Mouse (Mus musculus): ENCODE results near the gene Hnrnpu. TPM values are rescaled to one million over a fixed set of nuclear protein-coding genes. Genes with fewer than 3 reads are reported as not detected.
A peak's percentile ranks its signal among the peaks of the same experiment; 100 is the strongest.
"Not testable (repeated sequence)": the region's sequence is repeated elsewhere in the genome, so short reads cannot be mapped to it uniquely, and the experiment has no call there.

Hnrnpu gene
- polyA plus RNA-seq, 1 experiment from 2014 or later = 801 TPM

- H3K4me1 ChIP-seq (ENCODE audit: control insufficient read depth, insufficient read depth, low read length) = no peaks in the 10 kb centered on the region
- H3K27me3 ChIP-seq (ENCODE audit: control insufficient read depth, insufficient read depth, low read length) = no peaks in the 10 kb centered on the region
- DNase-seq (ENCODE audit: low spot score) = no peak
- no peaks in the 10 kb centered on the region for H3K36me3 ChIP-seq (ENCODE audit: control insufficient read depth, insufficient read depth, low read length)
- no peak overlapping the region for H3K4me2 ChIP-seq (ENCODE audit: low read depth)
- no peak overlapping the region for H3K27ac ChIP-seq (ENCODE audit: low read depth, low read length)
- no peak overlapping the region for H3K9ac ChIP-seq (ENCODE audit: low read length)
- H3K4me3 ChIP-seq (ENCODE audit: low read depth, low read length) = no peak overlapping the region
- ATAC-seq (ENCODE audit: insufficient read depth, low FRiP score, low TSS enrichment) = no peak
- 94% methylated on average over 2 of the region's 2 CpGs for WGBS
- no peaks in the 10 kb centered on the region for H3K9me3 ChIP-seq (ENCODE audit: control insufficient read depth, low read length)
Measured at GRCm38 (mm10) chr1:178350792-178351191, 13.2 kb upstream of the Hnrnpu start.

- H3K9ac ChIP-seq (ENCODE audit: low read length); H3K4me2 ChIP-seq (ENCODE audit: low read depth); H3K4me1 ChIP-seq (ENCODE audit: control insufficient read depth, insufficient read depth, low read length); H3K27me3 ChIP-seq (ENCODE audit: control insufficient read depth, insufficient read depth, low read length); ATAC-seq (ENCODE audit: insufficient read depth, low FRiP score, low TSS enrichment); DNase-seq (ENCODE audit: low spot score); H3K4me3 ChIP-seq (ENCODE audit: low read depth, low read length); H3K36me3 ChIP-seq (ENCODE audit: control insufficient read depth, insufficient read depth, low read length); H3K27ac ChIP-seq (ENCODE audit: low read depth, low read length); H3K9me3 ChIP-seq (ENCODE audit: control insufficient read depth, low read length): not testable (repeated sequence)
- 88% methylated on average over 10 of the region's 10 CpGs for WGBS
Measured at GRCm38 (mm10) chr1:178344071-178344805, 6.6 kb upstream of the Hnrnpu start.

- DNase-seq (ENCODE audit: low spot score) = no peak
- Histone ChIP-seq H3K4me3 (ENCODE audit: low read depth, low read length) (no peak overlapping the region), H3K4me2 (ENCODE audit: low read depth) (no peak overlapping the region), H3K9ac (ENCODE audit: low read length) (no peak overlapping the region), H3K4me1 (ENCODE audit: control insufficient read depth, insufficient read depth, low read length) (no peaks in the 10 kb centered on the region), H3K27me3 (ENCODE audit: control insufficient read depth, insufficient read depth, low read length) (no peaks in the 10 kb centered on the region), H3K9me3 (ENCODE audit: control insufficient read depth, low read length) (no peaks in the 10 kb centered on the region), H3K36me3 (ENCODE audit: control insufficient read depth, insufficient read depth, low read length) (no peaks in the 10 kb centered on the region), H3K27ac (ENCODE audit: low read depth, low read length) (no peak overlapping the region)
- ATAC-seq (ENCODE audit: insufficient read depth, low FRiP score, low TSS enrichment) = no peak
- 88% methylated on average over 4 of the region's 5 CpGs for WGBS
Measured at GRCm38 (mm10) chr1:178342612-178343011, 5.0 kb upstream of the Hnrnpu start.

- H3K9ac ChIP-seq (ENCODE audit: low read length) = no peak overlapping the region
- H3K4me2 ChIP-seq (ENCODE audit: low read depth) = no peak overlapping the region
- ATAC-seq (ENCODE audit: insufficient read depth, low FRiP score, low TSS enrichment) (no peak), DNase-seq (ENCODE audit: low spot score) (no peak)
- no peak overlapping the region for H3K27ac ChIP-seq (ENCODE audit: low read depth, low read length)
- no peak overlapping the region for H3K4me3 ChIP-seq (ENCODE audit: low read depth, low read length)
- WGBS = 95% methylated on average over 1 of the region's 1 CpGs
- H3K27me3 ChIP-seq (ENCODE audit: control insufficient read depth, insufficient read depth, low read length) = no peaks in the 10 kb centered on the region
- H3K9me3 ChIP-seq (ENCODE audit: control insufficient read depth, low read length) = no peaks in the 10 kb centered on the region
- no peaks in the 10 kb centered on the region for H3K36me3 ChIP-seq (ENCODE audit: control insufficient read depth, insufficient read depth, low read length)
- H3K4me1 ChIP-seq (ENCODE audit: control insufficient read depth, insufficient read depth, low read length) = no peaks in the 10 kb centered on the region
Measured at GRCm38 (mm10) chr1:178342063-178342462, 4.5 kb upstream of the Hnrnpu start.

- Histone ChIP-seq H3K9ac (ENCODE audit: low read length) (no peak overlapping the region), H3K36me3 (ENCODE audit: control insufficient read depth, insufficient read depth, low read length) (no peaks in the 10 kb centered on the region), H3K27me3 (ENCODE audit: control insufficient read depth, insufficient read depth, low read length) (no peaks in the 10 kb centered on the region), H3K9me3 (ENCODE audit: control insufficient read depth, low read length) (no peaks in the 10 kb centered on the region), H3K4me3 (ENCODE audit: low read depth, low read length) (no peak overlapping the region), H3K4me1 (ENCODE audit: control insufficient read depth, insufficient read depth, low read length) (no peaks in the 10 kb centered on the region), H3K27ac (ENCODE audit: low read depth, low read length) (no peak overlapping the region), H3K4me2 (ENCODE audit: low read depth) (no peak overlapping the region)
- ATAC-seq (ENCODE audit: insufficient read depth, low FRiP score, low TSS enrichment) = no peak
- WGBS = 85% methylated on average over 3 of the region's 3 CpGs
- no peak for DNase-seq (ENCODE audit: low spot score)
Measured at GRCm38 (mm10) chr1:178341435-178341834, 3.8 kb upstream of the Hnrnpu start.

GRCm38 (mm10) chr1:178340213-178340612, 2.6 kb upstream of the Hnrnpu start:
- H3K36me3 ChIP-seq (ENCODE audit: control insufficient read depth, insufficient read depth, low read length) = no peaks in the 10 kb centered on the region
- H3K9ac ChIP-seq (ENCODE audit: low read length) = no peak overlapping the region
- no peak for DNase-seq (ENCODE audit: low spot score)
- peaks cover 1% of the 10 kb centered on the region; the same call in 1 of the 2 replicates for H3K4me1 ChIP-seq (ENCODE audit: control insufficient read depth, insufficient read depth, low read length)
- H3K27me3 ChIP-seq (ENCODE audit: control insufficient read depth, insufficient read depth, low read length) = no peaks in the 10 kb centered on the region
- no peak for ATAC-seq (ENCODE audit: insufficient read depth, low FRiP score, low TSS enrichment)
- no peaks in the 10 kb centered on the region for H3K9me3 ChIP-seq (ENCODE audit: control insufficient read depth, low read length)
- no peak overlapping the region for H3K27ac ChIP-seq (ENCODE audit: low read depth, low read length)
- no peak overlapping the region for H3K4me2 ChIP-seq (ENCODE audit: low read depth)
- H3K4me3 ChIP-seq (ENCODE audit: low read depth, low read length) = no peak overlapping the region
- 95% methylated on average over 2 of the region's 2 CpGs for WGBS

- Histone ChIP-seq H3K36me3 (ENCODE audit: control insufficient read depth, insufficient read depth, low read length) (peaks cover 6% of the 10 kb centered on the region), H3K9ac (ENCODE audit: low read length) (peak overlapping the region; percentile 100)
- no peak for ATAC-seq (ENCODE audit: insufficient read depth, low FRiP score, low TSS enrichment)
Measured at GRCm38 (mm10) chr1:178338318-178338641, 683 bp upstream of the Hnrnpu start.

GRCm38 (mm10) chr1:178336777-178337481, 668 bp downstream of the Hnrnpu start:
- no peak for DNase-seq (ENCODE audit: low spot score)
- under 1% methylated on average over 82 of the region's 89 CpGs for WGBS
- peak; percentile 69 for ATAC-seq (ENCODE audit: insufficient read depth, low FRiP score, low TSS enrichment)

More at GRCm38 (mm10) chr1:178338318-178338641, 683 bp upstream of the Hnrnpu start:
- peak overlapping the region; percentile 99 for H3K27ac ChIP-seq (ENCODE audit: low read depth, low read length)
- peak overlapping the region; percentile 100 for H3K4me3 ChIP-seq (ENCODE audit: low read depth, low read length)
- H3K4me2 ChIP-seq (ENCODE audit: low read depth) = peak overlapping the region; percentile 43
- 1% methylated on average over 6 of the region's 6 CpGs for WGBS
- H3K4me1 ChIP-seq (ENCODE audit: control insufficient read depth, insufficient read depth, low read length) = peaks cover 15% of the 10 kb centered on the region
- no peaks in the 10 kb centered on the region for H3K27me3 ChIP-seq (ENCODE audit: control insufficient read depth, insufficient read depth, low read length)
- peak; percentile 57 for DNase-seq (ENCODE audit: low spot score)
- no peaks in the 10 kb centered on the region for H3K9me3 ChIP-seq (ENCODE audit: control insufficient read depth, low read length)

More at GRCm38 (mm10) chr1:178336777-178337481, 668 bp downstream of the Hnrnpu start:
- Histone ChIP-seq H3K9me3 (ENCODE audit: control insufficient read depth, low read length) (no peaks in the 10 kb centered on the region), H3K4me2 (ENCODE audit: low read depth) (peak overlapping the region; percentile 43; the same call in 1 of the 2 replicates), H3K9ac (ENCODE audit: low read length) (peak overlapping the region; percentile 100), H3K4me1 (ENCODE audit: control insufficient read depth, insufficient read depth, low read length) (peaks cover 15% of the 10 kb centered on the region), H3K36me3 (ENCODE audit: control insufficient read depth, insufficient read depth, low read length) (peaks cover 15% of the 10 kb centered on the region), H3K27ac (ENCODE audit: low read depth, low read length) (peak overlapping the region; percentile 99), H3K4me3 (ENCODE audit: low read depth, low read length) (peak overlapping the region; percentile 100), H3K27me3 (ENCODE audit: control insufficient read depth, insufficient read depth, low read length) (no peaks in the 10 kb centered on the region)
